Mouse (Mus musculus): ENCODE measurements around the gene Atf7.
"Not testable (repeated sequence)": the region's sequence is repeated elsewhere in the genome, so short reads cannot be mapped to it uniquely, and the experiment has no call there.

The Atf7 gene

GRCm38 (mm10) chr15:102624970-102625686, at the start of gene Atf7, which contains the start of gene Gm28047:
Atf7 (minus strand) TSS chr15:102625464.
Gm28047 (minus strand) TSS chr15:102625067.
- DNase-seq (ENCODE audit: low spot score in 2 of 2), result peak; percentile 99 to 100

DNA sequence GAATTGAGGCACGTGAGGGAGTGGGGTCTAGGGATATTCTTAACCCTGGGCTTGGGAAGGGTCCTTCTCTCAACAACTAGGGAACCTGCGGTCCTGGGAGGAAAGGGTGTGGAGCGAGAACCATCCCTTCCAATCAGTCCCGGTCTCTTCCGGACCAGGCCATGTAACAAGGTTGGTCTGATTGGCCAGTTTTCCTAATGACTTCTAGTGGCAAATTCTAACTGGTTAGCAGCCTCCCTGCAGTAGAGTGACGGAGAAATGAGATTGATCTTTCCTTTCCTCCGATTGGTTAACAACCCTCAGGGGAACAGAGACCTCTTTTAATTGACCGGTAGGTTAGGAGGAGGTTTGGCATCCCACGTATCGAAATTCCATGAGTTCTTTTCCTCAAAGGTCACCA, 48.3 kb upstream of the Atf7 start:
- peak; percentile 83 to 92 for DNase-seq (ENCODE audit: low spot score in 2 of 2)

GRCm38 (mm10) chr15:102672215-102673071, 47.2 kb upstream of the Atf7 start, which contains the start of gene Atp5g2:
Atp5g2 (minus strand) TSS chr15:102672352.
- DNase-seq (ENCODE audit: low spot score in 2 of 2), result peak; percentile 44 to 51

DNA sequence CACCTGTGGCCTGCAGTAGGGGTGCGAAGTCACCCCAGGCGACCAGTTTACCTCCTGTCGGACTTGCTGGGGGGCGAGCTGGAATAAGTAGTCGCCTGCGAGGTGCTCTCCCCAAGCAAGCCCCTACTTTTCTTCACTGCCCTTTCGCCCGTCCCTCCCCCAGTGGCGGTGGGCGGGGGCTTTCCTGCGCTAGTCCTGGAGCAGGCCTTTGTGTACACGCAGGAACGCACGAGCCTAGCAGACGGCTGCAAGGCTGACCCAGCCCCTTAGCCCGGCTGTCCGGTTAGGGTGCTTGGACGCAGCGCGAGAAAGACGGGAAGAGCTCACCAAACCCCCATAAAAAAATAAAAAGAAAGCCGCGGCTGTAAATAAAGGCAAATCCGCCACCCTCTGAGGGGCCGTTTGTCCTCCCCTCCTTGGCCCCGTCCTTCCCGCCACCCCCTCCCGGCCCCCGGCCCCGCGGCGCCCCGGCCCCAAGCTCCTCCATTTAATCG, 46.5 kb upstream of the Atf7 start:
- DNase-seq (ENCODE audit: low spot score in 2 of 2), result peak; percentile 87 to 89

GRCm38 (mm10) chr15:102670767-102671575, 45.7 kb upstream of the Atf7 start:
- peak; percentile 96 to 98 for DNase-seq (ENCODE audit: low spot score in 2 of 2)

DNA sequence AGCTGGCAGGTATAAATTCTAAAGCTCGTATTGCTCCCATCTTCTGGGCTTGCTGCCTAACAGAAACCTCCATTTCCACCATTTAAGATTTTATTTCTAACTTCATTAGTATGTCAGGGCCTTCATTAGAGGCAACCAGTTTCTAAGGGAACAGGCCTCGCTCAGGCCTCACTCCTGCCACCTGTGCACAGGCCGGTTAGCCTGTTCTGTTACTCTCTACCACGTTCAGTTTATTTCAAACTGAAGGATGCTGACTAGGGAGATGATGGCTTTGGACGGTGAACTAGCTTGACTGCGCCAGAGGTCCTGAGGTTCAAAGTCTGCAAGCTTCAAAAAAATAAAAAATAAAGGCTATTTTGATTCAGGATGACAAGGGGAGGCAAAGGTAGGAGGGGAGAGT, 45.0 kb upstream of the Atf7 start:
- DNase-seq (ENCODE audit: low spot score in 2 of 2), result no peak

DNA sequence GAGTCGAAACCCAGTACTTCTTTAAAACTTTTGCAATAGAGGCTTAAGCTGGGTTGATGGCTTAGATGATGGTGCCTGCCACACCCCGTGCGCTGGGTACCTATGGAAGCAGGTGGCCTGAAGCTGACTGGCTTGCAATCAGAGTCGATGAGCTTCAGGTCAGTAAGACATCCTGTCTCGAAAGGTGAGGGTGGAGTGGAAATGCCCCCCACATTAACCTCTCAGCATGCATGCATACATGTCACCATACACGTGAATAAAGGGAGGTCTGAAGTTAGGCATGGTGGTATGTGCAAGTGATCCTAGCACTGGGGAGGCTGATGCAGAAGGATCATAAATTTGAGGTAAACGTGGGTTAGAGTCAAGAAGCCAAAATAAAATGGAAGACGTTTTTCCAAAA, 44.3 kb upstream of the Atf7 start:
- DNase-seq (ENCODE audit: low spot score in 2 of 2), result no peak

GRCm38 (mm10) chr15:102665494-102665893, 40.2 kb upstream of the Atf7 start:
- DNase-seq (ENCODE audit: low spot score in 2 of 2), result peak in 1 of 2 experiments; percentile 45

GRCm38 (mm10) chr15:102663825-102664224, 38.6 kb upstream of the Atf7 start:
- no peak for DNase-seq (ENCODE audit: low spot score in 2 of 2)

- not testable (repeated sequence) for DNase-seq (ENCODE audit: low spot score in 2 of 2)
These were observed 37.3 kb upstream of the Atf7 start for GRCm38 (mm10) chr15:102662601-102663000.

- DNase-seq (ENCODE audit: low spot score in 2 of 2), result peak in 1 of 2 experiments; percentile 30
These were observed 32.7 kb upstream of the Atf7 start for GRCm38 (mm10) chr15:102657926-102658381.

- peak; percentile 67 to 73 for DNase-seq (ENCODE audit: low spot score in 2 of 2)
These were observed 31.4 kb upstream of the Atf7 start for GRCm38 (mm10) chr15:102656658-102657057.

DNA sequence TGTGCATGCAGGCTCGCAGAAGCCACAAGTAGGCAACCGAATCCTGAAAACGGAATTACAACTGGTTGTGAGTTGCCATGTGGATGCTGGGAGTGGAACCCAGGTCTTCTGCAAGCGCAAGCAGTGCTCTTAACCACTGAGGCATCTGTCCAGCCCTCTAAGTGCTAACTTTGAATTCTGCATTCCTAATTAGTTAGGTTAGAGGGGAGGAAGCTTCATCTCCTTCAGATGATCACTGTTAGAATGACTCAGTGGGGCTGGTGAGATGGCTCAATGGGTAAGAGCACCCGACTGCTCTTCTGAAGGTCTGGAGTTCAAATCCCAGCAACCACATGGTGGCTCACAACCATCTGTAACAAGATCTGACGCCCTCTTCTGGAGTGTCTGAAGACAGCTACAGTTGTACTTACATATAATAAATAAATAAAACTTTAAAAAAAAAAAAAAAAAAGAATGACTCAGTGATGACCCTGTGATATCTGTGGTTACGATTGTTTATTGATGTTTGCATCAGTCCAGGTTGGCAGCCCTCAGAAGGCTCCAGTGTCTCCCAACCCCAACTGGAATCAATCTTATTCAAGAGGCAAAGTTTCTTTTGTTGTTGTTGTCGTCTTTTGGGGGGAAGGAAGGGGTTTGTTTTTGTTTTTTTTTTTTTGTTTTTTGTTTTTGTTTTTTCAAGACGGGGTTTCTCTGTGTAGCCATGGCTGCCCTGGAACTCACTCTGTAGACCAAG, 26.8 kb upstream of the Atf7 start:
- not testable (repeated sequence) for DNase-seq (ENCODE audit: low spot score in 2 of 2)

DNA sequence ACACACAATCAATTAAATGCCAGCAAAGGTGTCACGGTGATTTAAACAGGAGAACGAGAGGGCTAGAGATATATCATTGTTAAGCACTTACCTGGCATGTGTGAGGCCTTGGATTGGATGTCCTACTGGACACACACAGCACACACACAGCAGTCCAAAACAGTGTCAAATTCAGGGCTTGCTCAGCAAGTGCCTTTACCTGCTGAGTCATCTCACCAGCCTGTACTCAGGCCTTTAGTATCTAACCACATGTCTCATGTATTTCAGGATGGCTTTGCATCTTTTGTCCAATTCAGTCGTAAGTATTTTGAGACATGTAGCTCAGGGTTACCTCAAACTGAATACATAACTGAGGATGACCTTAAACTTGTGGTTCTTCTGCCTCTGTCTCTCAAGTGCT, 25.8 kb upstream of the Atf7 start:
- no peak for DNase-seq (ENCODE audit: low spot score in 2 of 2)

DNA sequence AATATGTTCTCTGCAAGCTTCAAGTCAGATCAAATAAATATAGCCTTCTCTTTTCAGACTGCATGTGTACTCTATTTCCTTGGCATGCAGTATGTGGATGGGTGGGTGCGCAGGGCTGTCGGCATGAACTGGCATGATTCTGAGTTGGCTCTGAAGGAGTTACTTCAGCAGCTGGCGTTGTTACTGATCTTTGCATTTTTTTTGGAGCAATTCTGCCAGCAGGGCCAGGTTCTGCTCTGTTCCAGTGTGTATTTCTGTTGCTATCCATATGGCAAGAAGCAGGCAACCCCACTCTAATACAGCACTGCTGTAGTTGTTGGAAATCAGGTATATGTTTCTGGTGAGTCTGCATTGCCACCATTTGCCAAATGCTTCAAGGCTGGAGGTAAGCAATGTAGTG, 10.6 kb upstream of the Atf7 start:
- no peak for DNase-seq (ENCODE audit: low spot score in 2 of 2)

DNA sequence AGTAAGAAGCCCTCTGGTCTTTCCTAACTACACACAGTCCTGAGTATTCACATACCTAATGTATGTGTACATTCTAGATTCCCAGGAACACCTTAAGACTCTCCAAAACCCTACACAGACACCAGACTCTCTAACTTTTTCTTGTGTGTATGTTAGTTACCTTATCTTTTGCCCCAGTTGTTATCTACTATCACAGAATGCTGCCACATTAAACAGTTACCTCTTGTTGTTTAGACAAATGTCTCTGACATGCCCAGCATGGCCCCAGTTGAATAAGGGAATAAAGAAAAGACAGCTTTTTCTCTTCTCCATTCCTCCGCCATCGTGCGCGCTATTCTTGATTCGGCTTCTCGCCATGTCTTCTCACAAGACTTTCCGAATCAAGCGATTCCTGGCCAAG, 9.4 kb upstream of the Atf7 start:
- no peak for DNase-seq (ENCODE audit: low spot score in 2 of 2)

GRCm38 (mm10) chr15:102625687-102626055, 407 bp upstream of the Atf7 start:
- DNase-seq (ENCODE audit: low spot score in 2 of 2), result no peak

GRCm38 (mm10) chr15:102624291-102624969, 834 bp downstream of the Atf7 start:
- peak; percentile 18 to 23 for DNase-seq (ENCODE audit: low spot score in 2 of 2)

DNA sequence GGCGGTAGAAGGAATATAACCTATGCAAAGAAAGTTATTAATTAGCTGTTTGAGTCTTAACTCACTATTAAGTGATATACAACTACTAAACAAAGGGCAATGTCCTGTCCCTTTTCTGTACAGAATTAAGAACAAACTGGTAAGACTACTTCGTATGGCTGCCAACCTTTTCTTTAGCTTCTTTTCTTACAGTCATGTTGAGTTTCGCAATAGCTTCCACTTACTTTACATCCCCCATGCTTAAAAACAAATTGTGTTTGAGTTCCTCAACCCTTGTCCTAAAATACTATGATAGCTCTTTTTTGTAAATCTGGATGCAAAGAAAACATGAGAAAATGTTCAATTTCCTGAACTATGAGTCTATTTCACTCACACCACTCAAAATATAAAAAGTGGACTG, 2.1 kb downstream of the Atf7 start:
- no peak for DNase-seq (ENCODE audit: low spot score in 2 of 2)

- DNase-seq (ENCODE audit: low spot score in 2 of 2), result no peak
These were observed 2.7 kb downstream of the Atf7 start for GRCm38 (mm10) chr15:102622536-102622935.

Data from heart, adult 9 months (tissue).